Mouse (Mus musculus): ENCODE measurements at regions not wholly inside any gene's neighbourhood (a gene's known extent, or its start where the extent isn't known, plus 50 kb on each side); places are given as distances from the start of the nearest gene placed in this dataset.
A peak's percentile ranks its signal among the peaks of the same experiment; 100 is the strongest.

GRCm38 (mm10) chr13:84646899-84647298 is 424.8 kb downstream of the Tmem161b start:
- DNase-seq = no peak

DNA sequence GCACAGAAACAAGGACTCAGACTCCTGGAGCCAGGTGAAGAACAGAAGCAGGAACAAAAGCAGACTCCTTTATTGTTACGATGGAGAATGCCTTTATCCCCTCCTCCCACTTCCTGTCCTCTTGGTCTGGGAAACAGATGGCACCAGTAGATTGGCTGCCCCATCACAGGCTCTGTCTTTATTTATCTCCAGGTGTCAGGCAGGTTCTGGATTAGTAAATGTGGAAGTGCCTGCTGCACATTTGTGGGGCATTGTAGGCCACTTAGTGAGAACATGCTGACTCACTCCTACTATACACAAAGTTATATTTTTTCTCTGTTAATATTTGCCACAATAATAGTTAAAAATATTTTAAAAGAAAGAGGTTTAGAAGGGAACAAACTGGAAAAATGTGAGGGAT is 426.0 kb downstream of the Tmem161b start:
- DNase-seq = no peak

- DNase-seq = no peak
Measured at GRCm38 (mm10) chr13:84663967-84664366, 441.9 kb downstream of the Tmem161b start.

DNA sequence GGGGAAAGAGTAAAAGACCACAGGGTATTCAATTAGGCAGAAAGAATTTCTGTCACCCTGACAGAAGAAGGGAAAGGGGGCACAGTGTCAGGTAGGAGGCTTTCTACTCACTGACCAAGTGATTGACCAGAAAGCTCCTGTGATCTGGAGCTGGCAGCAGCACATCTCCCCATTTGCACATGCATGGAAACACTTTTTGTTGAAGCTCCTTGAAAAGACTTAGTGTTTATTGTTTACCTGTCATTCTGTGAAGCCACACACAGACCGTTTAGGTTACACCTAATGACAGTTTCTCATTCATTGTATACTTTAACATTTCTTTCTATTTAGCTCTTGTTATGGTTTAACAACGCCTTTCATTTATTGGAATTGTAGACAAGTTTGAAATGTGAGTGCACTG is 458.9 kb downstream of the Tmem161b start:
- no peak for DNase-seq

GRCm38 (mm10) chr13:84685930-84686329 is 463.8 kb downstream of the Tmem161b start:
- DNase-seq = peak in 1 of 2 experiments; percentile 15

DNA sequence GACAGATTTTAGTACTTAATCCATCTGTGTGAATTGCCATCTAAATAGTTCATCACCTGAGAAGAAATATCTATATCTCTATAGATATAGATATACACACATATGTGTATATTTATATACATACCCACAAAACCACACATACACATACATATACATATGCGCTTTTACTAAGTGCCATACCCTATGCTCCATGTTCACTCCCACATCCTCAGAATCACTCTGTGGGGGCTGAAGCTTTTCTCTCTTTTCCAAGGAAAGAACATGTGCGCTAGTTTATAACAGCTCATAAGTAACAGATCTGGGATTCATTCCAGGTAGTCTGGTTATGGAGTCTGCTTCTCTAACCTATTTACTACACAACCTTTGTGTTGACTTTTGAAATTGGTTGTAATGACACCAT is 471.4 kb downstream of the Tmem161b start:
- DNase-seq = no peak

DNA sequence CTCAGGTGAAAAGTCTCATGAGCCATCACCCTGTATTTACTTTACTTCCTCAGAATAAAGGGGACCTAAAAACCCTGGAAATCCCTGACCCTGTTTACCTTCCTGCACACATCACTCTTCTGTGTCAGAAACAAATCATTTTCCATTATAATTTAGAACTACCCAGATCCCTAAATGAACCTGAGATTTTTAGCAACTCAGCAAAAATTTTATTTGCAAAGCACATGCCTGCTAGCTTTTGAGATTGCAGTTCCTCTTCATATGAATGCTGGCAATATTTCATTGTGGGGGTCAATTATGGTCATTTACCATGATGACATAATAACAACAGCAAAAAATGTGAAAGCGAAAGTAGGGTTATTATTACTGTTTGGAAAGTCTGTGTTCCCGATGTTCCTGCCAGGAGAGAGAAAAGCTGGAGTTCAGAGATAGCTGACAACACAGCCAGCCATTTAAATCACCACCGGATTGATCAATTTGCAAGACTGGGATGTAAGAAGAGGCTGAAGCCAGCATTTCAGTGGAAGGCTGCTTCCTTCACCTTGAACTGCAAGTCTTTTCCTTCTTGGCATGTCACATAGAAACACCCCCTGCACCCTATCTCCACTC is 476.5 kb downstream of the Tmem161b start:
- DNase-seq = no peak

GRCm38 (mm10) chr13:84741231-84741630 is 448.0 kb upstream of the Ccnh start:
- DNase-seq = no peak

DNA sequence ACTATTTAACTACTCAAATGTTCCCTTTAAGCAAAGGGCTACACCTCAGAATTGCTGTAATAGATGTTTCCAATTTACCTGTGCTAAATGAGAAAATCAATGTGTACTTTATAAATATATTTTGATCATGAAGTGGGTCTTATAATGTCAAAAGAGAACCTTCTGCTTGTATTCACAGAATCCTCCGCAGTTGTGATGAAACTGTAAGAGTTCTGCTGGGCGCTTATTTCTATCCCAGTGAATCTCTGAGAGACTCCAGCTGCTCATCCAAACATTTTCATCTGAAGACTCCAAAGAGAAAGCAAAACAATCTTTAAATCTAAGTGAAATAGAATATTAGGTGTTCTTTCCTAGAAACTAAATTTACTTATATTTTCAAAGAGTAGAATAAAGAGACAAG is 440.9 kb upstream of the Ccnh start:
- no peak for DNase-seq

GRCm38 (mm10) chr13:84749214-84749613 is 440.0 kb upstream of the Ccnh start:
- no peak for DNase-seq

- DNase-seq = no peak
Measured at GRCm38 (mm10) chr13:84750136-84750535, 439.1 kb upstream of the Ccnh start.

DNA sequence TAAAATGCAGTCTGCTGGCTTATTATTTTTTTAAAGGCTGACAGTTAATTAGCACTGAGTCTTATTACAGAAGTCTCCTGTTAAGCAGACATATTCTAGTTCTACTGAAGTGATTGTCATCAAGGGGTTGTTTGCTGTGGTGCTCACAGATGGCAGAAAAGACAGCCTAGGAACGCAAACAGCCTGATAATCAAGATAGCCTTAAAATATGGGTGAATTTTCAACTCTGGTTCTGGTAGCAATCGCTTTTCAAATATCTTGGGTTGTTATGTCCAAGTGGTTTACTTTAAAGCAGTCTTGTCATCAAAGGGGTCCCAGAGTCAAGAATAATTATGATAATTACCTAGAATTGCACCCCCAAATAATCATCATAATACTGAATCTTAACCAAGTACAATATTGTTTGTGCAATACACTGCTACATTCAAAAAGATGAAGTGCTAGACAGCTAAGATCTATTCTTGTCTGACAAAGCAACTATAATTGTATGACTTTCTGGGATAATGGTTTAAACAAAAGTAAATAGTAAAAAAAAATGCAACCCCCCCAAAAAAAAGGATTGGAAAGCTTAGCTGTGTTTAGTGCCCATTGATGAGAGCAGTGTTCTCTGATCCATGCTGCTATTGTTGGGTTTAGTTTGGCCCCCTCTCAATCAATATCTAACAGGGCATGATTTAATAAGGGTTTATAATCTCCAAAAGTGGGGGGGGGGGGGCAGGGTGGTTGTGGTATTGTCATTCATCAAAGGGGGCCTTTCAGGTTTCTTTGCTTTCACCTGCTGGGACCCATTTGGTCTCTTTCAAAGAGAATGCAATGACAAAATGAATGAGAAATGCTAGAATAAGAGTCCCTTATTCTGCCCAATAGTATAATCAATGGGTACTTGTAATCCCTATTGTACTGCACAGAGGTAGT is 437.4 kb upstream of the Ccnh start:
- no peak for DNase-seq

GRCm38 (mm10) chr13:84752491-84752820 is 436.8 kb upstream of the Ccnh start:
- DNase-seq = no peak

DNA sequence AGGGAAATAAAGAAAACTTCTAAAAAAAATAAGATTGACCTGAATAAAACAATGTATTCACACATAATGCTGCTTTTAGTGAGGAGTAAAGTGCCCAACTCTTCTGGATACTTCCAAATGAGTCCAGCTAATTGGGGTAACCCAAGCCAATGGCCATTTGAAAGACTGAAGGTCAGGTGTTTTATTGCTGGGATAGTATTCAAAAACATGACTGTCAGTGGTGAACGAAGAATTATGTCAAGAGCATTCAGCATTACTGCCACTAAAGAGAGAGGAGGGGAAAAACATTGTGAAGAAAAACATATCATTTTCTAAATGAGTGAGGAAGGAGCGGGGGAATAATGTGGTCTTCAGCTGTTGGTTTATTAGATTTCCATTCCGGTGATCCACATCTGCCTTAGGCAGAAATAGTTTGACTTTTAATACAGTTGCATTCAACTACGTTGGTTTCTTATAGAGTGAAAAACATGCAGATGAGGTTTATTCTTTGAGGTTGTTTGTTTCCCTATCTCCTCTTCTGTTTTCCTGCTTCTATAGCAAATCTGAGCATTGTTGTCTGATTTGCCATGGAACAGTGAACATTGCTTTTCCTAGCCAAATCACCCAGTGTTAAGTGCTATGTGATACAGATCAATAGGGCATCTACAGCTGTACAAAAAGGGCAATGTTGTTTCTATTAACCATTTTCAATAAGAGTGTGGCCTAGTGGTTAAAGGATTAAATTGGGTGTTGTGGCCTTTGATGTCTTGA is 435.3 kb upstream of the Ccnh start:
- no peak for DNase-seq

DNA sequence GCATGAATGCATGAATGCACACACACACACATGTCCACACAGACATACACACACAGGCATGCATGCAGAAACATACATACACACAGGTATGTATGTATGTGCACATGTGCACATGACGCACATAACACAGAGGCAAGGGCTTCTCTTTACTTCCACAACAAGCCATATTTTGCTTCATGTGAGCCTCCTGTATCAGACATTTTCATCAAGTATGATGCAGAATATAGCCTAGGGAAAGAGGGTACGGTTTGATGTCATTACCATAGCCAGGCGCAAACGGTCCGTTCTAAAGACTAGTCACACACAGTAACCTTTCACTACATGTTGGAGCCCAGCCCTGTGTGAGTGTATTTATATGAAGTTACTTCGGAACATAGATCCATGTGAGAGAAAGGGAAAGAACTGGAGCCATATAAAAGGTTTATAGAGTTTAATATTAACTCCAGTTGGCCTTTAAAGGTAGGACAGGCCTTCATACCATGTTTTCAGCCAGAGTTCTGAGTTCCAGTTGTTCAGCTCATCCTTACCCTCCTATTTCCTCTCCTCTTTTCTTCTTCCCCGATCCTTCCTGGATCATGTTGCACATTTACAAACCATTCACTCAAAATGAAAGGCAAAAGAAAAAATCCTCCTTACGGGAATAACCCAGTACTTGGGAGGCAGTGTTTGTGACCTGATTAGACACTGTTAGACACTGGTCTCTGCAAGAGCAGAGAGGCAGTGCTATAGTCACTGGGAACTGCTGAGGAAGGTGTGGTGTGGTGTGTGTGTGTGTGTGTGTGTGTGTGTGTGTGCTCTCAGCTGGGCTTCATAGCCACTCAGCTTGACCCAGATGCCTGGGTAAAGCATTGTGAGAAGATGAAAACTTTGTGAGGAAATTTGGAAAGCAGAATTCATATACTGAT is 434.1 kb upstream of the Ccnh start:
- DNase-seq = no peak

DNA sequence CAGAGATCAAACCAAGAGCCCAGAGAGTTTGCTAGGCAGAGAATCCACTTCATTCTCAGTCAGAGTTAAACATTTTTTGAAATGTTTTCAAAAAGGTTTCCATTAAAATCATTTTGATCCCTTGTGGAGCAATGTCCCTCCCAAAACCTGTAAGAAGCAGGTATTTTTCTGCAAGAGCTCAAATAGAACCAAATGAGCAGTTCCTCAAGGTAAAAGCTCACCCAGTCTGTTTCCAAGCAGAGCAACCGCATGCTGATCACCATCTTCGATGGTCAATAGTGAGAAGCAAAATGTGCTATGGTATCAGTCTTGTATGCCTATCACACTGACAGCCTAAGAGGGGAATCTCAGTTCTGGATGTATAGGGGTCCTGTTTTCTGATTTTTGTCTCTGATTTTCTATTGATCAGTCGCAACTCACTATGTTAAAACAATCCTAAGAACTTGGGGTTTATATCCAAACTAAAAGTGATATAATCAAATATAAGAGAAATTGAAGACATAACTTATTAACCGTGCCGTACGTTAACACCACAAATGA is 432.3 kb upstream of the Ccnh start:
- no peak for DNase-seq

DNA sequence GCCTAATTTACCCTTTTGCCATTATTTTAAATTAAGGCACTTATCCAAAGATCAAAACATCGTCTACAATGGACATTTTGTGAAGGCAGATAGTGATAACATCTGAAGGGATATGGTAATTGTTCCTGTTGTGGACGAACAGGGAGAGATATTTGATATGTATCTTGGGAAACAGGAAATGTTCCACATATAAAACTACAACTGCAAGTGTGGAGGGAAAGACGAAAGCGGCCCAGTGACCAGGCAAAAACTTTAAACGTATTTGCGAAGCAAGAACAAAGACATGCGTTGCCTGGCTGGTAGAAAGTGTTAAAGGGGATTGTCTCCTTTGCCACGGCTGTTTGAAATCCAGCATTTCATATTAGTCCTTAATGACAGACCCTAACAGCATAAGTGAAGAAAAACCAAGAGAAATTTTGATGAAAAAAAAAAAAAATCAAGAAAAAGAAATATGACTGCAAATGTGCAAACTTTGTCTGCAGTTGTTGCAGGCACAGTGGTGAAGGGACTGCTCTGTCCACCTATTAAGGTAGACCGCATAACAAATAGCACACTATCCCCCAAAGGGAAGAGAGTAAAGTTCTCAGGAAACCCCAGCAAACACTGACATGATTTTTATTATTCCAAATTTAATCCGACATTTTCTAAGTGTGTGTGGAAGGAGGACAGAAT is 431.2 kb upstream of the Ccnh start:
- DNase-seq = no peak

DNA sequence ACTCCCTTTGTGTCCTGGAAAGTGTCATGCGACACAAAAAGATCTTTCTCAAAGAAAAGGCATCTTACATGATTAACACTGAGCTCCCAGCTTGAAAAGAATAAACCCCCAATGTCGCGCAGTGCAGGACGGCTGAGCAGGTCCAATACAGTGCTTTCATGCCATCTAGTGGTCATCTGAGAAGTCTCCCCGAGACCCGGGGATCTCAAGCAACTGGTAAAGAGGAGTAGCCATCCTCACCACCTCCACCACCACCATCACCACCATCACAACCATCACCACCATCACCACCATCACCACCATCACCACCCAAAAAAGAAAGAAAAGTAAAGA is 430.7 kb upstream of the Ccnh start:
- peak; percentile 43 to 58 for DNase-seq

DNA sequence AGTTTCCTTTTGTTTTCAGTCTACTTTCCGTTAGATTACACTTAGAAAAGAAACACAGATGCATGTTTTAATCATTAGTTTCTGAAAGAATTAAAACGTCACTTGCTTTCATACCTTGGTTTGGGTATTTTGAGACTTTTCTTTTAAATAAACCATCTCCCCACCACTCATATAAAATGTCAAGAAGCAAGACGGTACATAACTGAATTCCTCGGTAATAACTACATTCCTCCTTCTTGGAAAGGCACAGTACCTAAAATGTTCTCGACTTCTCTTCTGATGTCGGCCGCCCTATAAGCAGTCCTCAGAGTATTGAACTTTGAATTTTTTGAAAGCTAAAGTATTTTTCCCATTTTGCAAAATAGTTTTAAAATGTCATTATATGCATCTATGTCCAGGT is 430.1 kb upstream of the Ccnh start:
- DNase-seq = no peak

DNA sequence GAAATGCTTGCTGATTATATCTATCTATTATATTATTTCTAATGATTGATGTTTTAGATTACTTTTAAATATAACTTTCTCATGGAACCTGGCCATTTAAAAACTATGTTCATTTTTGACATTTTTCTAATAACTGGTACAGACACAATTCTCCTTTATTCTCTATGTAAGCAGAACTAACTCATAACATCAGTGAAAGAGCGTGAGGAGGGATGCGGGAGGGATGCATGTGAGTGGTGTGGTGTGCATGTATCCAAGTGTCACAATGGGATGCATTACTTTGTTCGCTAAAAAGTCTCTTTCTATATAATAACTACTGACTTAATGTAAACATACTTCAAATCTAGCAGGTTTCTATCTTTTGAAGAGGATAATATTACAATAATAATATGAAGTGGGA is 428.7 kb upstream of the Ccnh start:
- no peak for DNase-seq

- DNase-seq = no peak
Measured at GRCm38 (mm10) chr13:84760978-84761377, 428.2 kb upstream of the Ccnh start.

DNA sequence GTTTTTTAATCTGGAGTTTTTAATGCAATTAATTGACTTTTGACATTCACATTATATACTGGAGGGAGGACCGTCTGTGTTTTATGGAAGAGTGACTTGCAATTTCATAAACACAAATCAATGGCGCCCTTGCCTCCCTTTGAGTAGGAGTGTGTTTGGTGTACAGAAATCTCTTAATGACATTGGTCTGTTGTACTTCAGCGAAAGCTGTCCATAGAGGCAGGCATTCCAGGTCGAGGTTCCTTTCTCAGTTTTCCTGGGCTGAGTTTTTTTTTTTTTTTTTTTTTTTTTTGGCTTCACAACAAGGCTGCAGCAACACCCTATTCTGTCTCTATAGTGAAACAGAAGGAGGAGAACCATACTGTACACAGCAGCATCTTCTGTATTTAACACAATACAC is 427.4 kb upstream of the Ccnh start:
- no peak for DNase-seq
